Mouse (Mus musculus) G1E (cell line): ENCODE measurements around the gene Sh2d7.

Experiments used
- CTCF ChIP-seq: IDR thresholded peaks from 2 replicates; pipeline ENCODE4 v1.5.1; 2012; ENCODE audit warnings: low read depth, low read length, inconsistent platforms, mixed read lengths
- TAL1 ChIP-seq: conservative IDR thresholded peaks from 2 replicates; pipeline ENCODE4 v1.6.1; 2012; ENCODE audit warnings: low read depth, low read length, inconsistent platforms, mixed read lengths

GRCm38 (mm10) chr9:54566958-54567357 lies 28.2 kb downstream of the Sh2d7 start:
- TF ChIP-seq TAL1 (no peak), CTCF (no peak)
